Mouse (Mus musculus): ENCODE data around the gene G0s2. TPM values are rescaled to one million over a fixed set of nuclear protein-coding genes. Genes with fewer than 3 reads are reported as not detected.

The G0s2 gene
- polyA plus RNA-seq, 1 experiment from 2014 or later: 269 TPM

DNA sequence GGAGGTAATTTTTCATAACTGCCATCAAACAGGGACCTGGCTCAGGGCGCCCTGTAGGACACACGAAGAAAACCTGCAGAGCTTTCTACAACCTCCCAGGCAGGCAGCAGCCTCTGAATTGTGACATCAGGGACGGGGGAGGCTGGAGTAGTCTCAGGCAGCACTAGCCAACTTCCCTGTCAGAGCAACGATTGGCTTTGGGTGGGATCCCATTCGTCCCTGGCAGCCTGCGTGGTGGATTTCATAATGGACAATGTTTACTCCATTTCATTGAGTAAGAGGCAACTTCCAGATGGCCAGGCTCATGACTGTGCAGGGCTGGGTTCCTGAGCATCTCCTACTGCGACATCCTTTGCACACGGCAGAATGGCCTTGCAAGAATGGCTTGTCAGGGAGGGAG lies 30.8 kb downstream of the G0s2 start:
- peak; percentile 95 for ATAC-seq
- peak; percentile 20; the same call in 1 of the 2 replicates for TF ChIP-seq EP300 (IDR thresholded peaks at IDR 0.05; ENCODE audit: low read depth)
- no peak for TF ChIP-seq CTCF (IDR thresholded peaks at IDR 0.05; ENCODE audit: low read depth)
- Histone ChIP-seq H3K27me3 (ENCODE audit: insufficient read depth, low read length) (no peaks in the 10 kb centered on the region), H3K27ac (ENCODE audit: low read depth) (peak overlapping the region; percentile 56), H3K36me3 (replicated peaks; ENCODE audit: insufficient read depth, low read length) (no peaks in the 10 kb centered on the region), H3K9me3 (ENCODE audit: low read length) (no peaks in the 10 kb centered on the region), H3K4me3 (ENCODE audit: low read depth, low read length) (peak overlapping the region; percentile 24), H3K4me1 (ENCODE audit: insufficient read depth) (no peaks in the 10 kb centered on the region; the same call in 1 of the 2 replicates), H3K4me2 (ENCODE audit: low read depth, low read length) (peak overlapping the region; percentile 57), H3K9ac (replicated peaks) (no peak overlapping the region)
- peak; percentile 80 for DNase-seq
- WGBS (ENCODE audit: insufficient replicate concordance): 31% methylated on average over 8 of the region's 8 CpGs

DNA sequence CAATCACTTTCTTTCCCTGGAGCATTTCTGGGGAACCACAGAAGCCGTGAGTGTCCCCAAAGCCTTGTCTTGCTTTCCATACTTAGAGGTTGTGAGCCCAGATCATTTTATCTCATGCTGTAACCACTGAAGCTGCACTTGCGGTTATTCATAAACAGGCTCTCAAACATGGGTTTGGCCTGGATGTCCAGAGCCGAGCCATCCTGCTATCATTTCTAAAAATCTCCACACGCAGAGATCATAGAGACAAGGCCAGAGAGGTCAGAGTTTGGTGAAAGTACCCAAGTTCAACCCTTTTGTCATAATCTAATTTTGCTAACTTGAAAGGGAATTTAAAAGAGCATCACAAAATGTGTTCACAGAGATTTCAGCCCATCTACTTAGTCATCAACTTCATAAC lies 31.6 kb downstream of the G0s2 start:
- no peaks in the 10 kb centered on the region for H3K27me3 ChIP-seq (ENCODE audit: insufficient read depth, low read length)
- TF ChIP-seq CTCF (IDR thresholded peaks at IDR 0.05; ENCODE audit: low read depth) (no peak), EP300 (IDR thresholded peaks at IDR 0.05; ENCODE audit: low read depth) (no peak)
- H3K4me3 ChIP-seq (ENCODE audit: low read depth, low read length): peak overlapping the region; percentile 24
- no peaks in the 10 kb centered on the region for H3K36me3 ChIP-seq (replicated peaks; ENCODE audit: insufficient read depth, low read length)
- peak overlapping the region; percentile 46 for H3K27ac ChIP-seq (ENCODE audit: low read depth)
- H3K4me2 ChIP-seq (ENCODE audit: low read depth, low read length): peak overlapping the region; percentile 57
- no peaks in the 10 kb centered on the region for H3K9me3 ChIP-seq (ENCODE audit: low read length)
- no peaks in the 10 kb centered on the region; the same call in 1 of the 2 replicates for H3K4me1 ChIP-seq (ENCODE audit: insufficient read depth)
- DNase-seq (no peak), ATAC-seq (no peak)
- WGBS (ENCODE audit: insufficient replicate concordance): 58% methylated on average over 4 of the region's 4 CpGs
- H3K9ac ChIP-seq (replicated peaks): no peak overlapping the region; the same call in 1 of the 2 replicates

DNA sequence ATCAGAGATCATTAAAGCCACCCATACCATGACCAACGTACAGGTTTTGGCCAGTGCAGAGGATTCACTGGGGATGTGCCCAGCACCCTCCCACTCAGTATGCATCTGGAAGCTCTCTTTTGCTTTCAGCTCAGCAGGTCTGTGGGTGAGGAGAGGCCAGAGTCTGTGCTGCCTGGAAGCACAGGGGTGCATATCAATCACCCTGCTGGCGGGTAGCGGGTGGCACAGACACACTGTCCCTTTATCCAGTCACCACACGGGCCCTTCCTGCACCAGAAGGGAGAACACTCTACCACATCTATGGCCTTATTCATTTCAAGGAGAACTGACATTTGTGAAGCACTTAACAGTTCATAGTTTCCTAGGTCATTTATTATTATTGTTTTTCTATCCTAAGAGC lies 34.6 kb downstream of the G0s2 start:
- Histone ChIP-seq H3K36me3 (replicated peaks; ENCODE audit: insufficient read depth, low read length) (no peaks in the 10 kb centered on the region), H3K4me2 (ENCODE audit: low read depth, low read length) (no peak overlapping the region), H3K9ac (replicated peaks) (no peak overlapping the region), H3K4me1 (ENCODE audit: insufficient read depth) (no peaks in the 10 kb centered on the region; the same call in none of the 2 replicates), H3K27ac (ENCODE audit: low read depth) (no peak overlapping the region), H3K4me3 (ENCODE audit: low read depth, low read length) (no peak overlapping the region), H3K27me3 (ENCODE audit: insufficient read depth, low read length) (no peaks in the 10 kb centered on the region), H3K9me3 (ENCODE audit: low read length) (no peaks in the 10 kb centered on the region)
- DNase-seq (no peak), ATAC-seq (no peak)
- WGBS (ENCODE audit: insufficient replicate concordance): 62% methylated on average over 4 of the region's 4 CpGs
- TF ChIP-seq EP300 (IDR thresholded peaks at IDR 0.05; ENCODE audit: low read depth): no peak
- no peak for TF ChIP-seq CTCF (IDR thresholded peaks at IDR 0.05; ENCODE audit: low read depth)

DNA sequence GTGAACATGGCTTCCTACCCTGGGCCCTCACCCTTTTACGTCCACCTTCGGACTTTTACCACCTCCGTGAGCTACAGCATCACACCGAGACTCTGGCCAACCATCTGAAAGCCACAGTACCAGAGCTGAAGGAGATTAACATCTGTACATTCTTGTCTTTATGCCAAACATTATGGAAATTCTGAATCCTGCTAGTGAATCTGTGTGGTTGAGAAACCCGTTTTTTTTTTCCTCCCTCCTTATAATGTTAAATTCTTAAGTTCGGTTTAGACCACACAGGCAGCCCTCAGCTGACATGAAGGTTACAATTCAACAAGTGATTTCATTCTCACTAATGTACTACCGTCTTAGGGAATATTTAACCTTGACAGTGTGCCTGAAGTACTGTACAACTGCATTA lies 38.1 kb downstream of the G0s2 start:
- H3K4me2 ChIP-seq (ENCODE audit: low read depth, low read length): no peak overlapping the region
- DNase-seq (no peak), ATAC-seq (no peak)
- H3K4me3 ChIP-seq (ENCODE audit: low read depth, low read length): no peak overlapping the region
- no peak overlapping the region for H3K27ac ChIP-seq (ENCODE audit: low read depth)
- H3K4me1 ChIP-seq (ENCODE audit: insufficient read depth): peaks cover 15% of the 10 kb centered on the region
- 0 out of 2 replicates have a peak, but pooled peaks cover 3% of the 10 kb centered on the region for H3K36me3 ChIP-seq (replicated peaks; ENCODE audit: insufficient read depth, low read length)
- H3K9ac ChIP-seq (replicated peaks): no peak overlapping the region
- no peak for TF ChIP-seq EP300 (IDR thresholded peaks at IDR 0.05; ENCODE audit: low read depth)
- WGBS (ENCODE audit: insufficient replicate concordance): 74% methylated on average over 7 of the region's 7 CpGs
- no peaks in the 10 kb centered on the region for H3K9me3 ChIP-seq (ENCODE audit: low read length)
- H3K27me3 ChIP-seq (ENCODE audit: insufficient read depth, low read length): no peaks in the 10 kb centered on the region

DNA sequence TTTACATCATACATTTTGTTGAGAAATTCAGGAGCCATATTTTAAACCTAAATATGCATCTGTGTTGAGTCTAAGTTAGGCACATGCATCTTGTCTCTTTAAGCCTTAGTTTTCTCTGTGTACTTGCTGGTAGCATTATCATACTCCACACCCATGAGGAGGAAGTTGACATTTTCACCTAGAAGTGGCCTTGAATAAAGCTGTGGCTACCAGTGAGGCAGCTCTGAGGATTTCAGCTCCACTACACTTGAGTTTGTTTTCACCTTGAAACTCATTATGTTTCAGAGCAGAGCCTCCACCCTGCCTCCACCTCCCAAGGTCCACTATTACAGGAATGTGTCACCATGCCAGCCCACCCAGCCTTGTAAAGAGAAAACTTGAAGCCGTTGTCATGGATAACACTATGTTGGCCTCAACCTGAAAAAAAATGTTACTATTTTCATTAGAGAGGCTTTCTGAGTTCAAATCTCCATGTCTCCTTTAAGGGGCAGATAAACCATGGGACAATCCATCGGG lies 38.8 kb downstream of the G0s2 start:
- H3K27me3 ChIP-seq (ENCODE audit: insufficient read depth, low read length): no peaks in the 10 kb centered on the region
- H3K27ac ChIP-seq (ENCODE audit: low read depth): no peak overlapping the region
- H3K9ac ChIP-seq (replicated peaks): no peak overlapping the region
- H3K9me3 ChIP-seq (ENCODE audit: low read length): no peaks in the 10 kb centered on the region
- ATAC-seq (no peak), DNase-seq (no peak)
- no peak overlapping the region for H3K4me3 ChIP-seq (ENCODE audit: low read depth, low read length)
- TF ChIP-seq CTCF (IDR thresholded peaks at IDR 0.05; ENCODE audit: low read depth) (no peak), EP300 (IDR thresholded peaks at IDR 0.05; ENCODE audit: low read depth) (no peak)
- no peak overlapping the region for H3K4me2 ChIP-seq (ENCODE audit: low read depth, low read length)
- H3K36me3 ChIP-seq (replicated peaks; ENCODE audit: insufficient read depth, low read length): 0 out of 2 replicates have a peak, but pooled peaks cover 3% of the 10 kb centered on the region
- WGBS (ENCODE audit: insufficient replicate concordance): 82% methylated on average over 2 of the region's 2 CpGs
- H3K4me1 ChIP-seq (ENCODE audit: insufficient read depth): peaks cover 20% of the 10 kb centered on the region

DNA sequence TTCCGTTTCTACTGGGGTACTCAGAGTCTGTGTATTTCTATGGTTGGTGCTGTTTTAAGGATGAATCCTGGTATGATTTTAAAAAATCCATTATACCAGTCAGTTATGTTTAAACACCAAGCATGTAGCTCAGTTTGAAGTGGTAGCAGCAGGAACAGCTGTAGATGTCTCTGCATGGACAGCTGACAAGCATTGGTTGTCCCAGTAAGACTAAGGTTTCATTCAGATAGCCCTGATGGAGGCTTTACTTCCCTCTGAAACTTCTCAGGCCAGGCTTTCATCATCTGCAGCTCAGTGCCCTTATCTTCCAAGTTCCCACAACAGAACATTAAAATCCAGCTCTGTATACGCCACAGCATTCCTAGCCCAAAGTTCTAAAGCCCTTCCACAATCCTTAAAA lies 40.3 kb downstream of the G0s2 start:
- Histone ChIP-seq H3K4me2 (ENCODE audit: low read depth, low read length) (no peak overlapping the region), H3K36me3 (replicated peaks; ENCODE audit: insufficient read depth, low read length) (0 out of 2 replicates have a peak, but pooled peaks cover 3% of the 10 kb centered on the region), H3K4me1 (ENCODE audit: insufficient read depth) (peaks cover 22% of the 10 kb centered on the region), H3K9ac (replicated peaks) (no peak overlapping the region), H3K27ac (ENCODE audit: low read depth) (no peak overlapping the region), H3K4me3 (ENCODE audit: low read depth, low read length) (no peak overlapping the region), H3K9me3 (ENCODE audit: low read length) (no peaks in the 10 kb centered on the region), H3K27me3 (ENCODE audit: insufficient read depth, low read length) (no peaks in the 10 kb centered on the region)
- TF ChIP-seq EP300 (IDR thresholded peaks at IDR 0.05; ENCODE audit: low read depth) (no peak), CTCF (IDR thresholded peaks at IDR 0.05; ENCODE audit: low read depth) (no peak)
- 69% methylated on average over 2 of the region's 2 CpGs for WGBS (ENCODE audit: insufficient replicate concordance)
- DNase-seq: no peak
- ATAC-seq: no peak
